Mouse (Mus musculus) WW6 (cell line): ENCODE measurements around the gene Gps2.

Experiments used
- DNase-seq: peaks from one replicate; pipeline ENCODE4 v3.0.0-alpha.2; 2013; ENCODE audit warnings: low read depth, low spot score

Gps2 gene

DNA sequence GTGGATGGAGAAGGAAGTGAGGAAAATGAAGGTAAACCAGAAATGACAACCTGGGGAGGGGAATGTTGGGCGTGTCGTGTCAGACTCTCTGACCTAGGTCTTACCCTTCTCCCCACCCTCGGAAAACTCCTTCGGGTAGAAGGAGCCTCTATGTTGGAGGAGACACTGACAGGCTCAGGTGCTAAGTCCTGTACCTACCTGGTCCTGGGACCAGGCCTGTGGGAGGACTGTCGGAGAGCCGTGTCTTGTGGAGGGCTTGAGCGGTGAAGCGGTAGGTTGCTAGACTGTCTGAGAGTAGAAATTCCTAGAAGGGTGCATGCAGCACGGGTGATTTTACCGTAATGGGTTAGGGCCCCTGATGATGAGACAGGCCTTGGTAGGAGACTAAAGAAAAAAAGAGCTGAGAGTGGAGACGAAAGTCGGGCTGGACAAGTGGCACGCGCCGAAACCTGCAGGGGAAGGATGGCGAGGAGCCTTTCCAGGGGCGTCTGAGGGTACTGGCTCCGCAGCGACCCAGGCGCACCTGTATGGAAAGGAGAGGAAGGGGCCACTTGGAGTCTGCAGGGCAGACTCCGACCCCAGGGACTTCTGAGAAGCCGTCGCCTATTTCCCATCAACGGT lies 51.1 kb downstream of the Gps2 start, which contains the start of gene Cldn7:
Cldn7 (plus strand) TSS at position 130 of the 621 bp plus-strand sequence.
- DNase-seq: no peak

GRCm38 (mm10) chr11:69965271-69966005 lies 51.8 kb downstream of the Gps2 start:
- DNase-seq: no peak
